Mouse (Mus musculus) CH12.LX (cell line): ENCODE measurements around the gene Tnnc1.

Source experiments
- CHD2 ChIP-seq: IDR thresholded peaks from 2 replicates; pipeline ENCODE4 v1.6.1; 2011; ENCODE audit warnings: low read length, improper control_type of control experiment
- CTCF ChIP-seq, 2 experiments: IDR thresholded peaks in 1 of 2; conservative IDR thresholded peaks in 1 of 2; 2 replicates each; pipeline ENCODE4 v1.5.1; 2011 to 2012; ENCODE audit warnings: low read depth in 2 of 2, low read length in 2 of 2, improper control_type of control experiment in 1 of 2, inconsistent platforms in 1 of 2, mild to moderate bottlenecking in 1 of 2, moderate library complexity in 1 of 2
- E2F4 ChIP-seq: IDR thresholded peaks from 2 replicates; pipeline ENCODE4 v1.6.1; 2011; ENCODE audit warnings: low read depth, low read length, improper control_type of control experiment; ENCODE audit not compliant: insufficient replicate concordance
- EP300 ChIP-seq: IDR thresholded peaks from 2 replicates; pipeline ENCODE4 v1.6.1; 2011; ENCODE audit warnings: low read length, improper control_type of control experiment
- GABPA ChIP-seq: IDR thresholded peaks from 2 replicates; pipeline ENCODE4 v1.6.1; 2012; ENCODE audit warnings: low read depth, low read length, improper control_type of control experiment, inconsistent platforms; ENCODE audit not compliant: insufficient replicate concordance
- HCFC1 ChIP-seq: IDR thresholded peaks from 2 replicates; pipeline ENCODE4 v1.6.1; 2012; ENCODE audit warnings: low read depth, mild to moderate bottlenecking, inconsistent platforms, low read length, improper control_type of control experiment
- POLR2AphosphoS2 ChIP-seq: IDR thresholded peaks from 2 replicates; pipeline ENCODE4 v1.6.1; 2011; ENCODE audit warnings: low read depth, low read length, improper control_type of control experiment
- RAD21 ChIP-seq: IDR thresholded peaks from 2 replicates; pipeline ENCODE4 v1.6.1; 2011; ENCODE audit warnings: low read depth, mild to moderate bottlenecking, low read length, improper control_type of control experiment, moderate library complexity

DNA sequence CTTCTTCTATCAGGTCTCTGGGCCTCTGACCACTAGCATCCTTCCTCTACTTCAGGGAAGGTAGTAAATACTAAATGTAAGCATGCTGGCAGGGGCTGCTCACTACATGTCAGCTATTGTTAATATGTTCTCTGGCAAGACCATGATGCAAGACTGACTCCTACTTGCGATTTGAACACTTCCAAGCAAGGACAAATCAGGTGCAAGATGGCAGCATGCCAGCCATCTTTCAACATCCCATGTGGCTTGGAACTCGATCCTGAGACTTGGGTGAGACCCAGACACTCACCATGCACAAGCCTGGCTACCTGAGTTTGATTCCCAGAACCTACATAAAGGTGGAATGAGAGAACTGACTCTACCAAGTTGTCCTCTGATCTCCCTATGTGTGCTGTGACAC lies 16.2 kb upstream of the Tnnc1 start:
- TF ChIP-seq EP300: no peak
- no peak for TF ChIP-seq CHD2
- no peak for TF ChIP-seq RAD21
- no peak for TF ChIP-seq E2F4
- no peak for TF ChIP-seq CTCF (conservative IDR thresholded peaks at IDR 0.05 in 1 of 2, IDR thresholded peaks at IDR 0.05 in 1 of 2; ENCODE audit: low read depth in 2 of 2, low read length in 2 of 2)
- TF ChIP-seq POLR2AphosphoS2: no peak
- TF ChIP-seq GABPA: no peak
- no peak for TF ChIP-seq HCFC1
